Mouse (Mus musculus) activated CD4-positive, CD25-positive, alpha-beta regulatory T cell, adult 4 months (primary cell): ENCODE data around the gene Olfr812. TPM values are rescaled to one million over a fixed set of nuclear protein-coding genes. Genes with fewer than 3 reads are reported as not detected.
"Not testable (repeated sequence)": the region's sequence is repeated elsewhere in the genome, so short reads cannot be mapped to it uniquely, and the experiment has no call there.

Source experiments
- ATAC-seq: one replicate; pipeline ENCODE4 v1.8.0; 2017
- polyA plus RNA-seq, 2 experiments: library from polyadenylated mRNA; unstranded; fragments of 100-300 nt; shearing (Covaris generic); gene quantifications; one replicate each; pipeline ENCODE4 v1.2.1; 2017

Olfr812 gene
- polyA plus RNA-seq, result not detected

- ATAC-seq, result no peak
Measured at GRCm38 (mm10) chr10:129845994-129846393, at the start of gene Olfr812. Olfr812 (minus strand) TSS chr10:129846094.

GRCm38 (mm10) chr10:129885934-129886333 lies 40.0 kb upstream of the Olfr812 start:
- no peak for ATAC-seq

GRCm38 (mm10) chr10:129885496-129885895 lies 39.6 kb upstream of the Olfr812 start:
- ATAC-seq, result not testable (repeated sequence)

GRCm38 (mm10) chr10:129879751-129880150 lies 33.9 kb upstream of the Olfr812 start, which contains the start of gene Olfr814:
Olfr814 (minus strand) TSS chr10:129879851.
- ATAC-seq, result not testable (repeated sequence)

- no peak for ATAC-seq
Measured at GRCm38 (mm10) chr10:129855067-129855466, 9.2 kb upstream of the Olfr812 start, which contains the start of gene Olfr813. Olfr813 (plus strand) TSS chr10:129855367.

GRCm38 (mm10) chr10:129847343-129847742 lies 1.4 kb upstream of the Olfr812 start:
- ATAC-seq, result no peak

- no peak for ATAC-seq
Measured at GRCm38 (mm10) chr10:129804296-129804695, 41.6 kb downstream of the Olfr812 start, which contains the start of gene Olfr811. Olfr811 (minus strand) TSS chr10:129804396.

GRCm38 (mm10) chr10:129794817-129795216 lies 51.1 kb downstream of the Olfr812 start, which contains the start of gene Olfr810:
Olfr810 (minus strand) TSS chr10:129794917.
- ATAC-seq, result no peak

Other genes starting within 250 kb of the Olfr812 start
- not detected for gene Olfr796, start 233.5 kb downstream of the Olfr812 start, polyA plus RNA-seq
- gene Olfr798, start 218.2 kb downstream of the Olfr812 start, polyA plus RNA-seq, result under 1 TPM in 1 of 2 experiments, not detected in 1; 0.61 TPM
- not detected for gene Olfr799, start 208.6 kb downstream of the Olfr812 start, polyA plus RNA-seq
- gene Olfr800, start 188.4 kb downstream of the Olfr812 start, polyA plus RNA-seq, result not detected
- not detected for gene Olfr801, start 172.2 kb downstream of the Olfr812 start, polyA plus RNA-seq
- gene Olfr802, start 157.9 kb downstream of the Olfr812 start, polyA plus RNA-seq, result not detected
- not detected for gene Olfr803, start 151.8 kb downstream of the Olfr812 start, polyA plus RNA-seq
- not detected for gene Olfr804, start 142.9 kb downstream of the Olfr812 start, polyA plus RNA-seq
- gene Olfr805, start 116.7 kb downstream of the Olfr812 start, polyA plus RNA-seq, result under 1 TPM in 1 of 2 experiments, not detected in 1; 0.24 TPM
- not detected for gene Olfr806, start 104.2 kb downstream of the Olfr812 start, polyA plus RNA-seq
- gene Olfr807, start 88.3 kb downstream of the Olfr812 start, polyA plus RNA-seq, result not detected
- gene Olfr808, start 80.6 kb downstream of the Olfr812 start, polyA plus RNA-seq, result not detected
- gene Olfr809, start 71.5 kb downstream of the Olfr812 start, polyA plus RNA-seq, result not detected
- gene Olfr810, start 51.2 kb downstream of the Olfr812 start, polyA plus RNA-seq, result not detected
- gene Olfr811, start 41.7 kb downstream of the Olfr812 start, polyA plus RNA-seq, result not detected
- not detected for gene Olfr813, start 9.3 kb upstream of the Olfr812 start, polyA plus RNA-seq
- gene Olfr814, start 33.8 kb upstream of the Olfr812 start, polyA plus RNA-seq, result under 1 TPM in 1 of 2 experiments, not detected in 1; 0.15 TPM
- gene Olfr815, start 59.8 kb upstream of the Olfr812 start, polyA plus RNA-seq, result not detected
- gene Olfr816, start 69.5 kb upstream of the Olfr812 start, polyA plus RNA-seq, result under 1 TPM in 1 of 2 experiments, not detected in 1; 0.25 TPM
- not detected for gene Olfr818, start 103.0 kb upstream of the Olfr812 start, polyA plus RNA-seq
- gene Olfr819, start 121.2 kb upstream of the Olfr812 start, polyA plus RNA-seq, result not detected
- gene Olfr247, start 130.0 kb upstream of the Olfr812 start, polyA plus RNA-seq, result not detected
- gene Gm10310, start 139.0 kb upstream of the Olfr812 start, polyA plus RNA-seq, result not detected
- not detected for gene Olfr820, start 166.5 kb upstream of the Olfr812 start, polyA plus RNA-seq
- gene Olfr821, start 184.3 kb upstream of the Olfr812 start, polyA plus RNA-seq, result not detected
- under 1 TPM in 1 of 2 experiments, not detected in 1; 0.33 TPM for gene Olfr822, start 225.1 kb upstream of the Olfr812 start, polyA plus RNA-seq